Mouse (Mus musculus) G1E (cell line): ENCODE results near the gene Fbxl8. TPM values are rescaled to one million over a fixed set of nuclear protein-coding genes. Genes with fewer than 3 reads are reported as not detected.
A peak's percentile ranks its signal among the peaks of the same experiment; 100 is the strongest.

ENCODE experiments used
- ATAC-seq: 2 replicates; pipeline ENCODE4 v1.8.0; 2016; ENCODE audit warnings: mild to moderate bottlenecking; ENCODE audit not compliant: insufficient number of reproducible peaks, poor library complexity, low FRiP score, severe bottlenecking; ENCODE audit errors: extremely low read depth
- DNase-seq: peaks from one replicate; pipeline ENCODE4 v3.0.0; 2012; ENCODE audit warnings: low spot score
- H3K27me3 ChIP-seq: 2 replicates; pipeline ENCODE4 v1.6.1; 2012; ENCODE audit warnings: mild to moderate bottlenecking, low read length, inconsistent platforms; ENCODE audit not compliant: insufficient read depth
- H3K36me3 ChIP-seq: replicated peaks from 2 replicates; pipeline ENCODE3; 2012; ENCODE audit warnings: mild to moderate bottlenecking, inconsistent platforms
- H3K4me1 ChIP-seq: 2 replicates; pipeline ENCODE4 v1.6.1; 2012; ENCODE audit warnings: low read depth, low read length, inconsistent platforms, mixed read lengths; ENCODE audit not compliant: insufficient read depth
- H3K4me3 ChIP-seq: 2 replicates; pipeline ENCODE4 v1.5.1; 2012; ENCODE audit warnings: low read depth, mild to moderate bottlenecking, inconsistent platforms, low read length, moderate library complexity, mixed read lengths
- H3K9me3 ChIP-seq: replicated peaks from 2 replicates; pipeline ENCODE4 v1.6.1; 2012; ENCODE audit warnings: inconsistent platforms
- CTCF ChIP-seq: IDR thresholded peaks from 2 replicates; pipeline ENCODE4 v1.5.1; 2012; ENCODE audit warnings: low read depth, low read length, inconsistent platforms, mixed read lengths
- GATA1 ChIP-seq: IDR thresholded peaks from 2 replicates; pipeline ENCODE4 v1.6.1; 2012; ENCODE audit warnings: borderline replicate concordance, low read length, inconsistent platforms, mixed read lengths
- GATA2 ChIP-seq: IDR thresholded peaks from 2 replicates; pipeline ENCODE4 v1.6.1; 2012; ENCODE audit warnings: low read depth, low read length, inconsistent platforms, borderline replicate concordance
- POLR2AphosphoS5 ChIP-seq: IDR thresholded peaks from 2 replicates; pipeline ENCODE4 v1.6.1; 2012; ENCODE audit warnings: low read depth, low read length, inconsistent platforms; ENCODE audit not compliant: insufficient replicate concordance
- TAL1 ChIP-seq: conservative IDR thresholded peaks from 2 replicates; pipeline ENCODE4 v1.6.1; 2012; ENCODE audit warnings: low read depth, low read length, inconsistent platforms, mixed read lengths
- polyA plus RNA-seq: library from polyadenylated mRNA; stranded (reverse); fragments of >175 nt; gene quantifications from 2 replicates; pipeline ENCODE4 v1.2.3, GENCODE M21; 2012
- total RNA-seq, 2 experiments: library from RNA; stranded (forward) in 1 of 2; stranded (reverse) in 1 of 2; fragments of 200-1000 nt in 1 of 2; fragments of >200 nt in 1 of 2; fragmentation: Nextera tagmentation in 1 of 2; gene quantifications; 2 replicates each; pipeline ENCODE4 v1.2.3; 2014 to 2017

Gene Fbxl8
- total and polyA plus RNA-seq, 3 experiments, result 6.0 to 8.9 (median 8.0) TPM

GRCm38 (mm10) chr8:105251954-105252353 lies 12.5 kb upstream of the Fbxl8 start:
- DNase-seq (no peak), ATAC-seq (no peak)
- Histone ChIP-seq H3K4me3 (no peak overlapping the region), H3K4me1 (peaks cover 30% of the 10 kb centered on the region), H3K36me3 (peaks cover 71% of the 10 kb centered on the region), H3K9me3 (no peaks in the 10 kb centered on the region), H3K27me3 (no peaks in the 10 kb centered on the region)
- TF ChIP-seq GATA1 (no peak), POLR2AphosphoS5 (no peak), TAL1 (no peak), GATA2 (no peak), CTCF (no peak)

DNA sequence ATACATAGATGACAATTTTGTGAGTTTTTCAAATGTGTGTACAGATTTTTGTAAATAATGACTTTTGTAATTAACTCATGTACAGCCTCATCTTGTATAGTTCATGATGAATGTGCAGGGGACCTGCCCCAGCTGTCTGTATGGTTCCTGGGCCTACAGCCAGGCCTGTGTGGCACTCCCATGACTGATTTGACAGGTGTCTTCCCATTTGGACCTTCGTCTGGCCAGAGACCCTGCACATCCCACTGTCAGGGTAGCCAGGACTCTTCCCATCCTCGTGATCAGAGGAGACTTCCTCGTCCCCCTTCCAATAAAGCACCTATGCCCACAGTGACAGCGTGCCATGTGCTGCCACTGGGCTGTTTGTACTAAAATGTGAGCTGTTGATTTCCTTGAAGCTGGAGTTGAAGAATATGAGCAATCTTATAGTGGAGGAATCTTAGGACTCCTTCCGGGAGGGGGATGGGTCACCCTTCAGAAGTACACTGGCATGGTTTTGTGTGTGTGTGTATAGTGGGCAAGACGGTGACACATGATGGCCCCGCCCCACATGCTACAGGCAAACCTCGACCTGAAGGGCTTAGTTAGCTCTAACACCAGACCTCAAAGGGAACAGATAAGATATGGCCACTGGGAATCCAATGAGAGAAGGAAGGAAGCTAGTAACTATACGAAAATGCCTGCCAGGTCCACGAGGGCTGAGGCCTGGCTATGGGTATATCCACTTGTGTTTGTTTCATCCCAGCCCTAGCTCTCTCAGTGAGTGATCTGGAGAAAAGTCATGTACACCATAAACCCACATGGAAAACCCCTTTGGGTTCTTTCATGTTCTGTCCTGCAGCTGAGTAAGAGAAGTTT lies 11.5 kb upstream of the Fbxl8 start:
- ATAC-seq (no peak), DNase-seq (no peak)
- Histone ChIP-seq H3K36me3 (peaks cover 67% of the 10 kb centered on the region), H3K9me3 (no peaks in the 10 kb centered on the region), H3K4me3 (no peak overlapping the region), H3K27me3 (no peaks in the 10 kb centered on the region), H3K4me1 (peaks cover 30% of the 10 kb centered on the region)
- TF ChIP-seq CTCF, result no peak
- no peak for TF ChIP-seq TAL1
- TF ChIP-seq POLR2AphosphoS5, result no peak
- no peak for TF ChIP-seq GATA2
- TF ChIP-seq GATA1, result no peak

DNA sequence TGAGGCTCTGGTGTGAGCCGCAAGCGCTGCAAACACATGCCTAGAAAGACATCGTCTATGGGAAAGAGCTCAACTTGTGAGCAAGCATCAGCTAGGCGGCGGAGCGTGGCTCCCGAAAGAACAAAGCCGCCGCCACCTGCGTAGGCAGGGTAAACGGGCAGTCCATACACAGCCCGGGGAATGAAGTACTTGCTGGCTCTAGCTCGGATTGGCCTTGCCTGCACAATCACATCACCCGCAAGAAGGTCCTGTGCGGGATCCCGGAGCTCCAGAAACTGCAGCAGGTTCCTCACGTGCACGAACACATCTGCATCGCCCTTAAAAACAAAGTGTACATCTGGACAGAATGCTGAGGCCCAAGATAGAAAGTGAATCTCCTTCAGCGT lies 10.7 kb upstream of the Fbxl8 start:
- H3K9me3 ChIP-seq, result no peaks in the 10 kb centered on the region
- peak overlapping the region; percentile 79; the same call in 1 of the 2 replicates for H3K4me3 ChIP-seq
- no peak for DNase-seq
- peaks cover 30% of the 10 kb centered on the region for H3K4me1 ChIP-seq
- H3K36me3 ChIP-seq, result peaks cover 67% of the 10 kb centered on the region
- TF ChIP-seq CTCF (no peak), GATA2 (no peak), POLR2AphosphoS5 (no peak), TAL1 (no peak), GATA1 (no peak)
- ATAC-seq, result no peak
- H3K27me3 ChIP-seq, result no peaks in the 10 kb centered on the region

DNA sequence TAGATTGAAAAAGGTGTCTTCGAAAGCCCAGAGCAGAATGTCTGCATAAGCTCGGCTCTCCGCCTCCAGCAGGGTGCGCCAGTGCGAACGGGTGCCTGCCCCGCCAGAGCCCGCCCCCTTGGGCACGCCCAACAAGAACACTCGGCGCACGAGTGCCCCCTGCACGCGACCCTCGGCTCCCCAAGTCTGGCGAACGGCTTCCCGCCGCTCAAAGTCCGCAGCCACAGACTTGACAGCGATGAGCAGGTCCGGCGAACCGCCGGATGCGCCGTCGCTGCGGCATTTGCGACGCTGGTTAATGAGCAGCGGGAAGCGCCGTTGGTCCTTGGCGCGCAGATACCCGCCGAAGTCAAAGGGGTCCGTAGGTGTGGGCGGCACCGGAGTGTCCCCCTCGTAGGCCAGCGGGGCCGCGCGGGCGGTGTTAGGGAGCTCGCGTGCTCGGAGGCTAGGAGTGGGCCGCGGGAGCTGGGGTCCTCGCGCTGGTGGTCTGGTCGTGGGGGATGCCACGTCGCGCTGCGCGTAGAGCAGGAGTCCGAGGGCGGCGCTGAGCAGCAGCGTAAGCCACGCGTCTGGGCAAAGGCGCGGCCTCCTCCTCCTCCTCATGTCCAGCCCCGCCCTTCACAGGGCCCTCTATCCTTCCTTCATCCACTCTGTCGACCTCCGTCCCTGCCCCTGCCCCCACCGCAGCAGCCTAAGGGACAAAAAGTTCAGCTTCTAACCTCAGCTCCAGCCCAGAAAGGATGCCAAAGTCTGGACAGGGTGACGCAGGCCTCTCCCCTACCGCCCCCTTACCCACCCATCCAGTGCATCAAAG lies 10.1 kb upstream of the Fbxl8 start:
- Histone ChIP-seq H3K4me3 (peak overlapping the region; percentile 79), H3K4me1 (peaks cover 35% of the 10 kb centered on the region), H3K27me3 (no peaks in the 10 kb centered on the region), H3K36me3 (peaks cover 67% of the 10 kb centered on the region), H3K9me3 (no peaks in the 10 kb centered on the region)
- DNase-seq (peak; percentile 79), ATAC-seq (peak; percentile 57)
- TF ChIP-seq GATA1 (no peak), POLR2AphosphoS5 (no peak), CTCF (no peak), GATA2 (no peak), TAL1 (no peak)

DNA sequence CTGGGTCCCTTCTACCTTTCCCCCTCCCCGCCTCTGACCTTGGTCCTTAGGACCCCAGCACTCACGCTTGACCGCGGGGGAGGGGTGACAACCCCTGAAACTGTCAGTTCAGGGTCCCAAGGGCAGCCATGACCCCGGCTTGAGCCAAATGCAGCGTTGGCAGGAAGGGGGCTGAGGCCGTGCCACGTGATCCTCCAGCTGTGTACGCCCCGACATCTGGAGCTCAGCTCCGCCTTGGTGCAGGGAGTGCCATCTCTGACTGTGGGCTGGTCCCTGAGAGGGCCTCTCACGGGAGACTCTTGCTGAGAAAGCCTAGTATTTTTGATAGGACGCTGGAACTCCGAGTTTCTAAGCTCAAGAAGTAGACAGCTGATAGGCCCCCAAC lies 9.5 kb upstream of the Fbxl8 start, which contains the start of gene B3gnt9:
Gene B3gnt9, minus strand, starts transcription at position 188 of the 385 bp plus-strand sequence.
- peaks cover 41% of the 10 kb centered on the region for H3K4me1 ChIP-seq
- DNase-seq (peak; percentile 75), ATAC-seq (peak; percentile 76)
- no peak for TF ChIP-seq GATA2
- no peak for TF ChIP-seq POLR2AphosphoS5
- no peak for TF ChIP-seq TAL1
- no peak for TF ChIP-seq GATA1
- TF ChIP-seq CTCF, result no peak
- H3K36me3 ChIP-seq, result peaks cover 67% of the 10 kb centered on the region
- no peaks in the 10 kb centered on the region for H3K9me3 ChIP-seq
- peak within 1 kb of the TSS; percentile 79 for H3K4me3 ChIP-seq
- no peaks in the 10 kb centered on the region for H3K27me3 ChIP-seq
